Mouse (Mus musculus) spleen, embryonic (tissue): ENCODE measurements around the gene Mllt6.

Experiments used
- CTCF ChIA-PET: fragments of 350-600 bp; sonication (Branson Sonifier 250); formaldehyde crosslinking; loops from one replicate; lab custom pipeline; 2022; lab: Charles Lee

The Mllt6 gene

DNA sequence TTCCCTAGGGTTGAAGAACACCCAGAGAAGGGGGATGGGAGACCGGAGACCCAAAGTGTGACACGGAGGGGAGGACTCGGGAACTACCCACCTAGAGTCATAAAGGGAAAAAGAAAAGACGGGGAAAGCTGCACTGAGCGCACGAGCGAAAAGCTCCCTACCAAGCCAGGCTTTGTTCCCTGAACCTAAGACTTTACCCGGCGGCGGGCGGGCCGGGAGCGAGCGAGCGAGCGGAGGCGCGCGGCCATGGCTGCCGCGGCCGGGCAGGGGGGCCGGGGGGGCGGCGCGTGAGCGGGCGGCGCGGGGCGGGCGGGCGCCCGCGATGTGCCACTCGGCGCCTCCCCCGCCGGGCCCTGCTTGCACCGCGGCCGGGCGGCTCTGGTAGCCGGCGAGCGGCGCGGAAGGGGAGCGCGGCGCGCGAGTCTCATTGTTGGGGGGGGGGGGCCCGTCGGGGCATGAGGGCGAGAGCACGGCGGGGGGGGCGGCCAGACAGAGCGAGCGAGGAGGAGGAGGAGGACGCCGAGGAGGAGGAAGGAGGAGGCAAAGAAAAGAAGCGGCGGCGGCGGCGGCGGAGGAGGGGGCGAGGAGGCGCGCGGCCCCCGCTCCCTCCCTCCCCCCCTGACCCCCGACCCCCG lies at the start of gene Mllt6:
Gene Mllt6, plus strand, starts transcription at position 522 of the 635 bp plus-strand sequence.
- CTCF ChIA-PET: interaction anchor here (0.7 kb wide), 1 partner anchor 14 kb away, joined by 4 read pairs; no protein-coding TSS in a partner anchor

DNA sequence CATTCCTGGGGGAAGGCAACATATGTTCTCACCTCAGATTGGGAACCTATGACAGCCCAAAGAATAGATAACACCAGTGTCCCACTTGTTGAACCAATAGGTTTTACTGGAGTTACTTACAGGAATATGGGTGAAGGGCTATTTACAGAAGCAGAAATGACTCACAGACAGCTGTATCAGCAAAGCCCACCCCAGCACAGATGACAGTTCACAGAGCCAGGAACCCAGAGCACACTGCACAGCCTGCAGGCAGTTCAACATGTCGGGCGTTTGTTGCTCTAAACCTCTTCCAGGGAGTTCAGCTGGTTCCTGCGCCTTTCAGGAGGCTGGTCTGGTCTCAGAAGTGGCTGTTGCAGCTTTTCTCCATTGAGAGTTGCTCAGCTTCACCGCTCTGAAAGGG lies 47.9 kb upstream of the Mllt6 start:
- CTCF ChIA-PET: no interaction called here

DNA sequence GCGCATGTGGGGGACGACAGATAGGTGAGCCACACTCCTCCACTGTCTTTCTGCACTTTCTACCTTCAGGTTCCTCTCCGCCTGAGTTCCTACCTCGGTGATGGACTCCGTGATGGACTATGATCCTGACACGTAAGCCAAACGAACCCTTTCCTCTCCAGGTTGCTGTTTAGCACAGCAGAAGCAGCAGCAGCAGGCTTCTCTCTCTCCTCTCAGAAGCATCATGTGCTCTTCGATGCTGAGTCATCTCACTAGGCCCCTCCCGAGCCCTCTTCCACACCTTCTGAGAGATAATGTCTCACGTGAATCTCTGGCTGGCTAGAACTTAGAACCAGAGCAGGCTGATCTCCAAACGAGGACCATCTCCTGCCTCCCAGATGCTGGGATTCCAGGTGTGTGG lies 44.8 kb upstream of the Mllt6 start:
- CTCF ChIA-PET: interaction anchor here (0.6 kb wide), 1 partner anchor 8 kb away, joined by 5 read pairs; no protein-coding TSS in a partner anchor

- CTCF ChIA-PET: interaction anchor here (0.6 kb wide), 1 partner anchor 82 kb away, joined by 3 read pairs; no protein-coding TSS in a partner anchor
Observed at GRCm38 (mm10) chr11:97619391-97619795, 43.8 kb upstream of the Mllt6 start.

DNA sequence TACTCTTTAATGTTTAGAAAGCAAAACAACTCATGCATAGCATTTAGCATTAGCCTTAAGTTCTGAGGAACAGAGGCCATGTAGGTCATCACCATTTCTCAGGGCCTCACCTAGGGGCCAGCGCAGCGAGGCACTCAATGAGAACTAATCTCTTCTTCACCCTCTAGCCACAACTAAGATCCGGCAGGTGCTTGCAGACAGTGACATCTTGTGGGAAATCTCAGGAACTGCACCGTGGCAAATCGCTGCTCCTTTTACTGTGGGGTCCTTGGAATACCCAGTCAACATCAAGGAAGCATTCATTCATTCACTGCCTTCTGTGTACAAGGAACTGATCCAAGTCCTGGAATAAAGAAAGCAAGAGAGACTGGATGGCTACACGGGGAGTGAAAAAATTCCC lies 40.8 kb upstream of the Mllt6 start:
- CTCF ChIA-PET: no interaction called here

DNA sequence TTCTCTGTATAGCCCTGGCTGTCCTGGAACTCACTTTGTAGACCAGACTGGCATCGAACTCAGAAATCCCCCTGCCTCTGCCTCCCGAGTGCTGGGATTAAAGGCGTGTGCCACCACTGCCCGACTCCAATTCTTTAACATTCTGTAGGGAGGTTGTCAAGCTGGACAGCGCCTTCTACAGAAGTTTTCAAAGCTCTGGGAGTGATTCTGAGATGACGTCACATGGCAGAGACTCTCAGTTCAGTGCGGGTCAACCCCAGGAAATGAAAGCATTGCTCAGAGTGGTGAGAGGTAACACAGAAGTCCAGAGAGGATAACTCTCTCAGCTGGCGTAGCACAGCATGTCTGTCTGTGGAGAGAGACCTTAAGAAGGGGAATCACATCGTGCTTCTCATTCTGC lies 40.0 kb upstream of the Mllt6 start:
- CTCF ChIA-PET: no interaction called here

DNA sequence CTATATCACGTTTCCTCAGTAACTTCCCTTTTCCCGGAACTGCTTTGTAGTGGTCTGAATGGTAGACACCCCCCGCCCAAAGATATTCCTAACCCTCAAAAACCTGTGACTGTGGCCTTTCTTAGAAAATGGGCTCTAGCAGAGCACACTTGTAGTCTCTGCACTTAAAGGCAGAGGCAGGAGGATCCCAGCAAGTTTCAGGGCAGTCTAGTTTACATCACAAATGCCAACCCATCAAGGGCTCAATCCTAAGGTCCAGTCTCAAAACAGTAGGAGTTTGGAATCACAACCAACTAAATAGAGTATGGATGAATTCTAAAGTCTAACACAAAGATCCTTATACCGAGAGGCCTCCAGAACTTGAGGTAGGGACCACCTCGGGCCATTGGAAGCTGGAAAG lies 37.7 kb upstream of the Mllt6 start:
- CTCF ChIA-PET: interaction anchor here (0.5 kb wide), 1 partner anchor 10 kb away, joined by 3 read pairs; no protein-coding TSS in a partner anchor

DNA sequence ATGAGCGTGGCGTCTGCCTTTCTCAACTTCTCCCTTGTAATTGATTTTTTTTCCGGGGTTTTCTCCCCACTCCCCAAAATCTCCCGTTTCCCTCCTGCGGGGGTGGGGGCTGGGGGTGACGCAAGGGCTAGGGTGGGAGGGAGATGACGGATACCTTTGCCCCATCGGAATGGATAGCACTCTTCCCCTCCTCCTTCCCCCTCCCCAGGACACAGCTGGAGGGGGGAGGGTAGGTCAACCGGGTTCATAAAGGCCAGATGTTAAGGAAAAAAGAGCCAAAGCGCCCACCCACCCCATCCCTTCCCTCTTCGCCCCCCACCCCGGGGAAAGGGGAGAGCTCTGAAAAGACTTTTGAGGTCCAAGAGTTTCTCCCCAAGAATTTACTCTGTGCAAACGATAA lies 36.8 kb upstream of the Mllt6 start:
- CTCF ChIA-PET: interaction anchor here (0.5 to 0.8 kb wide), 5 partner anchors 8 to 151 kb away, joined by 3 to 6 read pairs (median 3); no protein-coding TSS in a partner anchor

DNA sequence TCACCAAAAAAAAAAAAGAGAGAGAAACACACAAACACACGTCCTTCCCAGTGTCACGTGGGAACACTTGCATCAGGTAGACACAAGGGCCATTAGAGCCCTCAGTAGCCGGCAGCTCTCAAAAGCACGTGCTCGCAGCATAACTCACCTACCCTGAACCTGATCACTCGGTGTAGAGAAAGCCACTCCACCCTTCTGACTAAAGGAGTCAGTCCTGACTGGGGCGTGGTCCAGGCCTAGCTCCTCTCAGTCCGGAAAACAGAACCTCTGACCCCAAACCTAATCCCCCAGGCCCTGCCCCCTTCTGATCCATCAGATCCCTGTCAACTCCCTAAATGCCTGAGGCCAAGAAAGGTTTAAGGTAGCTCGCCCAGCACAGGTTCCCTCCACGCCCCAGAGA lies 36.4 kb upstream of the Mllt6 start:
- CTCF ChIA-PET: interaction anchor here (0.6 to 0.8 kb wide), 4 partner anchors 8 to 151 kb away, joined by 3 to 6 read pairs (median 4); no protein-coding TSS in a partner anchor

GRCm38 (mm10) chr11:97627556-97628302 lies 35.5 kb upstream of the Mllt6 start:
- CTCF ChIA-PET: interaction anchor here (0.8 kb wide), 1 partner anchor 133 kb away, joined by 3 read pairs; no protein-coding TSS in a partner anchor

- CTCF ChIA-PET: interaction anchor here (0.8 kb wide), 1 partner anchor 134 kb away, joined by 3 read pairs; no protein-coding TSS in a partner anchor
Observed at GRCm38 (mm10) chr11:97628303-97628567, 35.0 kb upstream of the Mllt6 start.

DNA sequence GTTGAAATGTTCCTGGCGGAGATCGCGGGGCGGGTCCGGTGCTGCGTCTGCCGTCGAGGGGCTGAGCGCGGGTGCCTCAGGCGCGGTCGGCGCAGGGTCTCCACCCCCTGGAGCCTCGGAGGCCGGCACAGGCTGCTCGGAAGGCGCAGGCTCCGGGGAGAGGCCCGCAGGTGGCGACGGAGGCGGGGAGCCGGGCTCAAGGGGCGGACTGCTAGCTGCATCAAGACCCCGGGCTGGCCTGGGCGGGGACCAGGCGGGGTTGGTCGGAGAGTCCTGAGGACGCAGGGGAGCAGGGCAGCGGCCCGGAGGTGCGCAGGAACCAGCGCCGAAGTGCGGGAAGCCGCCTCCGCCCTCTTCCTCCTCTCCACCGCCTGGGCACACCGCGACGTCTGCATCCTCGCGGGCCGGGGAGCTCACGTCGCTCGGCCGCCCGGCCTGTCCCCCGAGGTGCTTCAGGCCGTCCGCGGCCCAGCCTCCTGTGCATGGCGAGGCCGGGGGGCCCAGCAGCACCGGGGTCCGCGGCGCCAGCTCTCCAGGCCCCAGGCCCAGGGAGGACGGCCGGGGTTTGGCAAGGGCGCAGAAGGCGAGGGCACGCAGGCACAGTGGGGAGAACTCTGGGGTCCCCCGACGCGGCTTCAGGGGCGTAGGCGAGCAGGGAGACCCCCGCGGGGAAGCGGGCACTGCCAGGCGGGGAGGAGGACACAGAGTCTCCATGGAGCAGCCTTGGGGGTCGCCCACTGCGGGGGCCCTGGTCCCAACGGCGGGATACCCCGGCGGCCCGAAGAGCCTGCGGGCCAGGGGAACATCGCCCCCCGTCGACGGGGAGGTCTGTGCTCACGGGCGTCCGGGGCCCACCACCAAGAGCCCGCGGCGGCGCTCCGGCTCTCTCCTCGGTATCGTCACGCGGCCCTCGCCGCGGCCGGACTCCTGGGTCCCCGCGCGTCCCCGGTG lies 34.4 kb upstream of the Mllt6 start:
- CTCF ChIA-PET: interaction anchor here (0.8 kb wide), 1 partner anchor 135 kb away, joined by 3 read pairs; no protein-coding TSS in a partner anchor

- CTCF ChIA-PET: no interaction called here
Observed at GRCm38 (mm10) chr11:97629576-97629975, 33.6 kb upstream of the Mllt6 start, which contains the start of gene Epop. Gene Epop, minus strand, starts transcription at chr11:97629702.

- CTCF ChIA-PET: interaction anchor here (0.6 to 0.7 kb wide), 3 partner anchors 14 to 631 kb away, joined by 3 to 4 read pairs (median 3); no protein-coding TSS in a partner anchor
Observed at GRCm38 (mm10) chr11:97631046-97631445, 32.2 kb upstream of the Mllt6 start.

- CTCF ChIA-PET: interaction anchor here (0.6 to 0.7 kb wide), 2 partner anchors 14 to 89 kb away, joined by 3 to 4 read pairs; no protein-coding TSS in a partner anchor
Observed at GRCm38 (mm10) chr11:97631500-97631899, 31.7 kb upstream of the Mllt6 start.

DNA sequence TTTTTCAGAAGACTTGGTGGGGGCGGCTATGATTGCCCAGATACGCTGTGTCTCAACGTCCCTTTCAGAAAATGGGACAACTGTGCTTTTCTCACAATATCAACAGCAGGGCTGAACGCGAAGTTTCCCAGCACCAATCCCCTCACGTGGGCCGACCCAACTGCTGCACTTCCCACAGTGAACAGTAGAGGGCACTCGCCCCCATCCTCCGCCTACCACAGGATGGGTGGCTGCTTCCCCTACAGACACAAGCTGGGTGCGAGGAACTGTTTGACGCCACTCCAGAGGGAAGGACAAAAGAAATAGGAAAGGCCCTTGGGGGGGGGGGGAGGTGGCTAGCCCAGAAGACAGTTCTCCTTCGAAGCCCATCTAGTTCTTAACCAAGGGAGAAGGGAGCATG lies 31.3 kb upstream of the Mllt6 start:
- CTCF ChIA-PET: interaction anchor here (0.7 kb wide), 2 partner anchors 13 to 221 kb away, joined by 4 to 9 read pairs; no protein-coding TSS in a partner anchor

DNA sequence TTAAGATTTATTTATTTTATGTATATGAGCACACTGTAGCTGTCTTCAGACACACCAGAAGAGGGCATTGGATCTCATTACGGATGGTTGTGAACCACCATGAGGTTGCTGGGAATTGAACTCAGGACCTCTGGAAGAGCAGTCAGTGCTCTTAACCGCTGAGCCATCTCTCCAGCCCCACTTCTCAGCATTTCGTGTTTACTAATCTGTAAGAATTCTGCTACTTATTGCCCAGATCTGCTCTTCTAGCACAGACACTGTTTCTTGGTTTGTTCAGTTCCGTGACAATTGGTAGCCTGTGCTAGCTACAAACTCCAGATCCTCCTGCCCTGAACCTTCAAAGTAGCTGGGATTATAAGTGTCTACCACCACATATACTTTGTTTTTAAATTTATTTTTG lies 30.8 kb upstream of the Mllt6 start:
- CTCF ChIA-PET: interaction anchor here (0.7 kb wide), 1 partner anchor 221 kb away, joined by 9 read pairs; no protein-coding TSS in a partner anchor

- CTCF ChIA-PET: interaction anchor here (0.7 kb wide), 1 partner anchor 10 kb away, joined by 3 read pairs; no protein-coding TSS in a partner anchor
Observed at GRCm38 (mm10) chr11:97635468-97636019, 27.7 kb upstream of the Mllt6 start.

GRCm38 (mm10) chr11:97641668-97642067 lies 21.5 kb upstream of the Mllt6 start:
- CTCF ChIA-PET: interaction anchor here (0.7 kb wide), 1 partner anchor 26 kb away, joined by 3 read pairs; no protein-coding TSS in a partner anchor

GRCm38 (mm10) chr11:97642746-97643145 lies 20.5 kb upstream of the Mllt6 start:
- CTCF ChIA-PET: interaction anchor here (0.9 to 1.2 kb wide), 3 partner anchors 15 to 80 kb away, joined by 3 to 4 read pairs (median 3); no protein-coding TSS in a partner anchor
